Mouse (Mus musculus): ENCODE measurements around the gene Wdr25. TPM values are rescaled to one million over a fixed set of nuclear protein-coding genes. Genes with fewer than 3 reads are reported as not detected.

Gene Wdr25
- polyA plus RNA-seq, 1 experiment from 2014 or later: 9.8 TPM

DNA sequence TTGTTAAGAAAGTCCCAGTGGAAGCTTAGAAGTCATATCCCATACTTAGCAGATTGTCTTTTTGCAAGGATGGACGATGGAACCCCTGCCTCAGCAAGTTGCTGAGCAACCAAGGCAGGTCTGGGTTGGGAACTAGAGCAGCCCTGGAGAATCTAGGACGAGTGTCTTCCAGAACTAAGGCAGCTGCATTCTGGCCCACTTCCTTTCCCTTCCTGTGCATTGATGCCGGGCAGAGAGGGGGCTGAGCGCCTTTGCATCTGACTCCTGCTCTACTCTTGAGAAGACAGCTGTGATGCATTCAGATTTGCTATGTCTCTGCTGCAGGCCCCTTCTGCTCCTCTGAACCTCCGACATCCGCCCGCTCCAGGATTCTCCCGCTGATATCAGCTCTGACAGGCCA lies 103.8 kb downstream of the Wdr25 start:
- no peak overlapping the region for H3K27ac ChIP-seq
- 59% methylated on average over 8 of the region's 8 CpGs for WGBS
- no peak overlapping the region for H3K4me2 ChIP-seq (replicated peaks)
- H3K36me3 ChIP-seq: no peaks in the 10 kb centered on the region
- H3K4me3 ChIP-seq: no peak overlapping the region
- H3K27me3 ChIP-seq (replicated peaks): peaks cover 2% of the 10 kb centered on the region; the same call in 1 of the 2 replicates
- H3K9me3 ChIP-seq: no peaks in the 10 kb centered on the region
- peaks cover 13% of the 10 kb centered on the region for H3K4me1 ChIP-seq
- ATAC-seq (ENCODE audit: low FRiP score, low read depth): no peak
- no peak overlapping the region for H3K9ac ChIP-seq

GRCm38 (mm10) chr12:109002978-109003377 lies 109.5 kb downstream of the Wdr25 start:
- peaks cover 11% of the 10 kb centered on the region for H3K4me1 ChIP-seq
- no peak overlapping the region for H3K9ac ChIP-seq
- H3K27me3 ChIP-seq (replicated peaks): no peaks in the 10 kb centered on the region; the same call in 1 of the 2 replicates
- H3K4me2 ChIP-seq (replicated peaks): no peak overlapping the region
- ATAC-seq (ENCODE audit: low FRiP score, low read depth): no peak
- H3K4me3 ChIP-seq: no peak overlapping the region
- H3K36me3 ChIP-seq: no peaks in the 10 kb centered on the region
- WGBS: 73% methylated on average over 7 of the region's 7 CpGs
- H3K27ac ChIP-seq: no peak overlapping the region
- no peaks in the 10 kb centered on the region for H3K9me3 ChIP-seq

DNA sequence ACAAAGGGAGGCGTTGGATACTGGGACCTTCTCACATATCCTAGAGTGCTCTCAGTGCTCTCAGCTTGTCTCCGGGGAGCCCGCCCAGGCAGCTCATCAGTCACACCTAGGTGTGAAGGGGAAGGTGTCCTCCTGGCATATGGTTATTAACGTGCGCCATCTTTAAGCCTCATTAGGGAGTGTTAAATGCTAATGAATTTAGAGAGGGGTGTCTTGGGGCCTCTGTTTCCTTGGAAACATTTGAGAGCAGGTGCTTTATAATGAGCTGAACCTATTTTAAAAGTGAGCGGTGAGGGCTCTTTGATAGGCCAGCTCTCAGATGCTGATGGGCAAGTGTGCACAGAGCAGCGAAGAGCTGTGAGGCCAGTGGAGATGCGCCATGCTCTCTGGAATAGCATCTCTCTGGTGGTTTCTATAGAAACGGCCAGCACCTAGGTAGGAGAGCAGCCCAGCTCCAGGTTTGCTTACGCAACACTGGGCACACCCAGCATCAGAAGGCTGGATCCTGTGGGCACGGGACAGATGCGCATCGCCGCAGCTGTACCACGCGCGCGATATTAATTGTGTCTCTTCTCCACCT lies 116.7 kb downstream of the Wdr25 start:
- H3K4me1 ChIP-seq: peaks cover 12% of the 10 kb centered on the region
- H3K4me3 ChIP-seq: no peak overlapping the region
- 55% methylated on average over 18 of the region's 18 CpGs for WGBS
- no peak overlapping the region for H3K9ac ChIP-seq
- H3K36me3 ChIP-seq: no peaks in the 10 kb centered on the region
- no peak for ATAC-seq (ENCODE audit: low FRiP score, low read depth)
- H3K27ac ChIP-seq: no peak overlapping the region
- no peaks in the 10 kb centered on the region for H3K27me3 ChIP-seq (replicated peaks)
- no peaks in the 10 kb centered on the region for H3K9me3 ChIP-seq
- H3K4me2 ChIP-seq (replicated peaks): no peak overlapping the region

GRCm38 (mm10) chr12:109022181-109022691 lies 128.8 kb downstream of the Wdr25 start:
- no peak for ATAC-seq (ENCODE audit: low FRiP score, low read depth)
- Histone ChIP-seq H3K4me1 (no peaks in the 10 kb centered on the region; the same call in 1 of the 2 replicates), H3K27me3 (replicated peaks) (no peaks in the 10 kb centered on the region), H3K36me3 (no peaks in the 10 kb centered on the region), H3K4me2 (replicated peaks) (no peak overlapping the region), H3K9me3 (no peaks in the 10 kb centered on the region), H3K9ac (no peak overlapping the region), H3K27ac (no peak overlapping the region), H3K4me3 (no peak overlapping the region)
- WGBS: 62% methylated on average over 10 of the region's 10 CpGs

GRCm38 (mm10) chr12:109022966-109023365 lies 129.5 kb downstream of the Wdr25 start:
- ATAC-seq (ENCODE audit: low FRiP score, low read depth): no peak
- 72% methylated on average over 5 of the region's 5 CpGs for WGBS
- Histone ChIP-seq H3K4me3 (no peak overlapping the region), H3K9me3 (no peaks in the 10 kb centered on the region), H3K36me3 (no peaks in the 10 kb centered on the region), H3K4me2 (replicated peaks) (no peak overlapping the region), H3K27ac (no peak overlapping the region), H3K4me1 (no peaks in the 10 kb centered on the region; the same call in 1 of the 2 replicates), H3K9ac (no peak overlapping the region), H3K27me3 (replicated peaks) (no peaks in the 10 kb centered on the region)

GRCm38 (mm10) chr12:109023780-109024179 lies 130.3 kb downstream of the Wdr25 start:
- Histone ChIP-seq H3K4me3 (no peak overlapping the region), H3K27me3 (replicated peaks) (no peaks in the 10 kb centered on the region), H3K9ac (no peak overlapping the region), H3K4me2 (replicated peaks) (no peak overlapping the region), H3K4me1 (no peaks in the 10 kb centered on the region; the same call in 1 of the 2 replicates), H3K27ac (no peak overlapping the region), H3K36me3 (no peaks in the 10 kb centered on the region), H3K9me3 (no peaks in the 10 kb centered on the region)
- WGBS: 61% methylated on average over 9 of the region's 9 CpGs
- no peak for ATAC-seq (ENCODE audit: low FRiP score, low read depth)

GRCm38 (mm10) chr12:109037026-109037425 lies 143.6 kb downstream of the Wdr25 start:
- H3K27ac ChIP-seq: no peak overlapping the region
- peaks cover 11% of the 10 kb centered on the region for H3K36me3 ChIP-seq
- peaks cover 25% of the 10 kb centered on the region for H3K4me1 ChIP-seq
- H3K9me3 ChIP-seq: no peaks in the 10 kb centered on the region
- 88% methylated on average over 2 of the region's 2 CpGs for WGBS
- H3K9ac ChIP-seq: no peak overlapping the region
- no peak for ATAC-seq (ENCODE audit: low FRiP score, low read depth)
- no peak overlapping the region for H3K4me2 ChIP-seq (replicated peaks)
- H3K27me3 ChIP-seq (replicated peaks): peaks cover 35% of the 10 kb centered on the region
- no peak overlapping the region for H3K4me3 ChIP-seq

- Histone ChIP-seq H3K27me3 (replicated peaks) (peaks cover 27% of the 10 kb centered on the region), H3K27ac (no peak overlapping the region)
- no peak for ATAC-seq (ENCODE audit: low FRiP score, low read depth)
Observed at GRCm38 (mm10) chr12:109038179-109038819, 144.9 kb downstream of the Wdr25 start.

DNA sequence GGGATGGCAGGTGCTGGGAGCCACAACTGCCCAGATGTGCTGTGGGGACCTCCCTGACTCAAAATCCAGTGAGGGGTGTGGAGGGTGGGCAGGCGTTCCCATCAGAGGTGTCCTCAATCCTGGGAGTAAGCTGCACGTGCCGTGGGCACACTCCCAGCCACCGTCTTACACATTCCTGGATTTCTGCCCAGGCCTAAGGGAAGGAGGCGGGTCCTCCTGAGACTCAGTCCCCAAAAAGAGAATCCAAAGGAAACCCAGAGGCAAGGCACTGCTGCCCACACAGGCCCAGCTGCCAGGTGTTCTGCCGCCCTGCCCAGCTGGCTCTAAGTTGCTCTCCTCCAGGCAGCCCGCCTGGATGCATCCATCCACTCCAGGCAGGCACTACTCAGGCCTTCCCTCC lies 145.9 kb downstream of the Wdr25 start:
- peaks cover 17% of the 10 kb centered on the region for H3K4me1 ChIP-seq
- ATAC-seq (ENCODE audit: low FRiP score, low read depth): no peak
- H3K4me2 ChIP-seq (replicated peaks): no peak overlapping the region
- no peak overlapping the region for H3K4me3 ChIP-seq
- 84% methylated on average over 7 of the region's 7 CpGs for WGBS
- no peak overlapping the region for H3K27ac ChIP-seq
- H3K9me3 ChIP-seq: no peaks in the 10 kb centered on the region
- H3K36me3 ChIP-seq: no peaks in the 10 kb centered on the region; the same call in 1 of the 2 replicates
- H3K9ac ChIP-seq: no peak overlapping the region
- H3K27me3 ChIP-seq (replicated peaks): peaks cover 16% of the 10 kb centered on the region

More at GRCm38 (mm10) chr12:109038179-109038819, 144.9 kb downstream of the Wdr25 start:
- Histone ChIP-seq H3K4me3 (no peak overlapping the region), H3K4me2 (replicated peaks) (no peak overlapping the region), H3K36me3 (peaks cover 10% of the 10 kb centered on the region), H3K9ac (no peak overlapping the region), H3K4me1 (peaks cover 22% of the 10 kb centered on the region), H3K9me3 (no peaks in the 10 kb centered on the region)
- 45% methylated on average over 14 of the region's 14 CpGs for WGBS

DNA sequence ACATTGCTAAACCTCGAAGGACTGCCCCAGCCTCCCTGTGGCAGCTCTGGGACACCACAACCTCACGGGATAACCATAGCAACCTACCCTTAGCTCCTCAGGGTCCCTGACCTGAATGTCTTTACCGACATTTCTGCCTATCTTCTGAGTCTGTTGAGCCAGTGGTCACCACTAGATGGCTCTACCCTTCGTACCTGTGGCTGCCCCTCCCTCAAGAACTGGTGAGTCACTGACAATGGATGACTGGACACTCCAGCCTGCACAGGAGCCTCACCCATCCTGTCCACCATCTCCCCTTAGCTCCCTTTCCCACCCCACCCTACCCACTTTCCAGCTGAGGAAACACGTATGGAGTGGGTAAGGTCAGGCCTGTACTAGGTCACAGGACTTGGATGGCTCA lies 151.1 kb downstream of the Wdr25 start:
- no peak overlapping the region for H3K4me3 ChIP-seq
- H3K36me3 ChIP-seq: no peaks in the 10 kb centered on the region
- H3K27ac ChIP-seq: no peak overlapping the region
- peaks cover 9% of the 10 kb centered on the region for H3K27me3 ChIP-seq (replicated peaks)
- no peak for ATAC-seq (ENCODE audit: low FRiP score, low read depth)
- H3K9me3 ChIP-seq: no peaks in the 10 kb centered on the region
- H3K4me1 ChIP-seq: no peaks in the 10 kb centered on the region
- 26% methylated on average over 5 of the region's 5 CpGs for WGBS
- no peak overlapping the region for H3K4me2 ChIP-seq (replicated peaks)
- H3K9ac ChIP-seq: no peak overlapping the region

GRCm38 (mm10) chr12:109045581-109045980 lies 152.2 kb downstream of the Wdr25 start:
- H3K9ac ChIP-seq: no peak overlapping the region
- WGBS: 85% methylated on average over 7 of the region's 7 CpGs
- H3K4me1 ChIP-seq: no peaks in the 10 kb centered on the region
- H3K27me3 ChIP-seq (replicated peaks): peaks cover 20% of the 10 kb centered on the region
- no peaks in the 10 kb centered on the region for H3K9me3 ChIP-seq
- ATAC-seq (ENCODE audit: low FRiP score, low read depth): no peak
- no peak overlapping the region for H3K4me2 ChIP-seq (replicated peaks)
- H3K27ac ChIP-seq: no peak overlapping the region
- no peaks in the 10 kb centered on the region for H3K36me3 ChIP-seq
- no peak overlapping the region for H3K4me3 ChIP-seq

GRCm38 (mm10) chr12:109049949-109050348 lies 156.5 kb downstream of the Wdr25 start:
- Histone ChIP-seq H3K4me2 (replicated peaks) (no peak overlapping the region), H3K36me3 (no peaks in the 10 kb centered on the region), H3K4me3 (no peak overlapping the region), H3K27ac (no peak overlapping the region), H3K27me3 (replicated peaks) (peaks cover 60% of the 10 kb centered on the region), H3K4me1 (peaks cover 24% of the 10 kb centered on the region), H3K9ac (no peak overlapping the region), H3K9me3 (no peaks in the 10 kb centered on the region)
- 85% methylated on average over 4 of the region's 4 CpGs for WGBS
- no peak for ATAC-seq (ENCODE audit: low FRiP score, low read depth)
